Mouse (Mus musculus) c-Kit-negative CD71-positive TER-119-positive erythroid progenitor cells, embryonic 14.5 days (primary cell): ENCODE data around the gene Ppp2r5a.

Source experiments
- DNase-seq: peaks from one replicate; pipeline ENCODE4 v3.0.0-alpha.2; 2013; ENCODE audit warnings: low read depth, low spot score

Ppp2r5a gene

GRCm38 (mm10) chr1:191418936-191419335 lies 15.9 kb upstream of the Ppp2r5a start:
- no peak for DNase-seq

GRCm38 (mm10) chr1:191417111-191417510 lies 14.0 kb upstream of the Ppp2r5a start:
- DNase-seq: no peak

- no peak for DNase-seq
Observed at GRCm38 (mm10) chr1:191416611-191417010, 13.5 kb upstream of the Ppp2r5a start.

DNA sequence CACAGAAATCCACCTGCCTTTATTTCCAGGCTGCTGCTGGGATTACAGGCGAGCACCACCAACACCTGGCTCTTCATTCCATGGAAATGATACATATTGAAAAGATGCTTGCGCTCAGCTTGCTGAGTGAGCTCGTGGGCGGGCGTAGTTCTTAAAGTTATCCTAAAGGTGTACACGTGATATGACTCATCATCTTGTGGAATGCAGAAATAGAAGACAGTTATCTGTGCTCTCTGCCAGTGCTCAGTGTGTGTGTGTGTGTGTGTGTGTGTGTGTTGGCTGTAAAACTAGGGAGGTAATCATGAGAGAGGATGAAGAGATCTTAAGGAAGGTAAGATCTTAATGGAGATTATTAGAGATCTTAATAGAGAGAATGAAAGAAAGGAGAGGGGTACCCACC lies 11.4 kb upstream of the Ppp2r5a start:
- no peak for DNase-seq

GRCm38 (mm10) chr1:191413691-191414415 lies 10.8 kb upstream of the Ppp2r5a start:
- DNase-seq: no peak

DNA sequence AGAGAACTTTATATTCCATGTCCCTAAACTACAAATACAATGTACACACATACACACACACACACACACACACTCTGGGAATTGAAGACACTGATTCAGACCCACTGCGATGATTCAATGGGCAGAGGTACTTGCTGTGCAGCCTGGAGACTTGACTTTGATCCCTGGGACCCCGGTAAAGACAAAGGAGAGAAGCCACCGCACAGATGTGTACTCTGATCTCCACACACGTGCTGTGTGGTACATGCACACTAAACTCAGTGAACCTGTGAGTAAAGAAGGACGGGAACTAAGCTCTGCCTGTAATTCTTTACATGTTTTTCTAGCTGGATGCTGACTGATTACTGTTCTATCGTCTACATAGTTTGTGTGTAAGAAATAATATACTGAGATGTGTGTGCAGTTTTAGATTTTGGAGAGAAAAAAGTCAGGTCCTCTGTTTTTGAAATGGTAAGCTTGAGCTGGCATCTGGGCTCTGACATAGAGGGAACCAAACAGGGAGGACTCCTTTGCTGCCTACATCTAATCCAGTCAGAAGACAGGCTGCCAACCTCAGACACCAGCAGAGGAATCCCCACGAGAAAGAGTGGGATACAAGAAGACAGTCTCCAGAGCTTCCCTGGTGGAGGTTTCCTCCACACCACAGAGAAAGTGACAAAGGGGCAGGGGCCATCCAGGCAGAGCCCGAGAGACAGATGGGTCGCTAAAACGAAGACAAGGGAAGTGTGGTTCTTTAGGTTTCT lies 7.4 kb upstream of the Ppp2r5a start:
- no peak for DNase-seq

GRCm38 (mm10) chr1:191407246-191407645 lies 4.2 kb upstream of the Ppp2r5a start:
- no peak for DNase-seq

- DNase-seq: no peak
Observed at GRCm38 (mm10) chr1:191406516-191406915, 3.4 kb upstream of the Ppp2r5a start.

- DNase-seq: no peak
Observed at GRCm38 (mm10) chr1:191404721-191405329, 1.8 kb upstream of the Ppp2r5a start.

DNA sequence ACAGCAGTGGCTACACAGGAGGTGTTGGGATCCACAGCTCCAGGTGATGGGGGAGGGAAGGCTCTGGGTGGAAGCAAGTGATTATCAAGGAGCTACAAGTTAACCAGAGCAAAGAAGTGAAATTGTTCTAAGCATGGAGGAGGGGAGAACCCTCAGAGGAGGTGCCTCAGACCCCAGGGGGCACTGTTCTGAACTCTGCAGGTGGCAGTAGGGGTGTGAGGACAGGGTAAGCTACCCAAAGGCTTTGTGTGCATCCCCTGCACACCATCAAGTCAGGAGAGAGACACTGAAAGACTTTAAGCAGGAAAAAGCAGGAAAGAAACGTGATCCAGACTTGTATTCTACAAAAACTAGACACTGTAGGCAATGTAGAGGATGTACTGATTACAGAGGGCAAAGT lies 1.2 kb upstream of the Ppp2r5a start:
- no peak for DNase-seq

DNA sequence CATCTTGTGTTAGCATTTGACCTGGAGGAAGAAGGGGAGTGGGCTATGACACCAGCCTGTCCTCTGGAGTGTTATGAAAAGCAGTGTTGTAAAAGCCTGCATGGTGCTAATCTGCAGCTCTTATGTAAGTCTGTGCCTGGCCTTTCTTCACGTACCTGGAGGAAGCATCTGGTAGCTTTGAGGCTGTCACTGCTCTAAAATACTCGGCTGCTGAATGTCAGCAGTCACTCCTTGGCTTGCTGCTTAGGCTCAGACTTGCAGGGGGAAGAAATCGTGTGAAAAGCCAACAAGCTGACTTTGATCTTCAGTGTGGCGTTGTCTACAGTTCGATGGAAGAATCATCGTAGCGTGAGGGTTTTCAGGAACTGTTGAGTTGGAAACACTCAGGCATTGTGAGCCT lies 566 bp downstream of the Ppp2r5a start:
- DNase-seq: no peak

GRCm38 (mm10) chr1:191396897-191397849 lies 5.9 kb downstream of the Ppp2r5a start:
- peak; percentile 99 for DNase-seq

- DNase-seq: peak; percentile 56
Observed at GRCm38 (mm10) chr1:191396446-191396845, 6.6 kb downstream of the Ppp2r5a start.

DNA sequence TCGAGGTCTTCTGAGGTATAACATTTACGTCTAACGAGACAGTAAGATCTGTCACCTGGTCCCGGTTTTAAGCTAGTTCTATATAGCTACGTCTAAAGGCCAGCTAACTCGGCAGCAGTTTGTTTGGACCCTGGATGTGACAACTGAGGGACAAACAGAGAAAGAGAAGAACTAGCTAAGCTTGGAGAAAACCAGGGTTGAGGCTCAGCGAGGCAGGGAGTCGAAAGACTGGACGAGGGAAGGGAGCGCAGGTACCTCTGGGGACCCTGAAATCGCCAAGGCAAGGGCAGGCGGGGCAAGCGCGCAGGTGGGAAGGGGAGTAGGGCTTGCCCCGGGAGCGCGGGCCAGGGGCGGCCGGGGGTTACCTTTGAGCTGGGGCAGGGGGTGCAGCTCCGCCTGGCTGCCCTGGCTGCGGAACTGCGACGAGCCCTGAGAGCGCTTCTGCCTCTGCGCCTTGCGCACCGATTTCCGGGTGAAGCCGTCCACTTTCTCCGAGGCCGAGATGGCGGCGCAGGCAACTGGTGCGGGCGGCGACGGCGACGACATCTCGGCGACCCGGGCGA lies 7.1 kb downstream of the Ppp2r5a start:
- DNase-seq: peak; percentile 36

GRCm38 (mm10) chr1:191395200-191395599 lies 7.9 kb downstream of the Ppp2r5a start:
- DNase-seq: no peak

DNA sequence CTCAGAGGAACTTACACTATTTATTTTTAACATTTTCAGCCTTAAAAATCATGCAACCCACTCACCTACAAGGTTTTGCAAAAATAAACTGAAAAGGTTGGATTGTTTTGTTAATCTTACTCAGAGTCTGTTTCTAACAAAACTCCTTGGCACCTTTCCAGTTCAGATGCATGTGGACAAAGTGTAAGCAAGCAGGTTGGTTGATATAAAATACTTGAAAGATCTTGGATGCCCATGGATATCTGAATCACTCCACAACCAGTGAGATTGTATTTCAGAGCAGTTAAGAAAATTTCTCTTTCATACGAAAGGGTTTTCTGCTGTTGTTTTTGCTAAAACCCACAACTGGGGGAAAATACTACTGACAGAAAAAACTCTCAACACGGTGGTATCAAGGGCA lies 8.9 kb downstream of the Ppp2r5a start:
- DNase-seq: no peak

DNA sequence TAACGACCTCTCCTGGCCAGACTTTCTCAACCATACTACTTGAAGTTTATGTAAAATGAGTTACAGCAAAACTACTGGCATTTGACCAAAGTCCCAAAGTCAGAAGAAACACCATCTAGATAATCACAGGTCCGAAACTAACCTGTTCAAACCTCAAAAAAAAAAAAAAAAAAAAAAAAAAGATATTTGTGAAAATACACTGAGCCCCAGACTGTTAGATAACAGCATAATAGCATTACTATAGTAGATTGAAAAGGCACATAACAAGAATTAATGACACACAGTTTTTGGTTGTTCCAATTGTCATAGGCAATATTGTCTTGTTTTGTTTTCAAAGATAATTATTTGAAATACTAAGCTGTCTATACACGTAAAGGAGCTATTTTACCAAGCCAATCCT lies 9.5 kb downstream of the Ppp2r5a start:
- DNase-seq: no peak

- DNase-seq: no peak
Observed at GRCm38 (mm10) chr1:191391311-191391710, 11.8 kb downstream of the Ppp2r5a start.

DNA sequence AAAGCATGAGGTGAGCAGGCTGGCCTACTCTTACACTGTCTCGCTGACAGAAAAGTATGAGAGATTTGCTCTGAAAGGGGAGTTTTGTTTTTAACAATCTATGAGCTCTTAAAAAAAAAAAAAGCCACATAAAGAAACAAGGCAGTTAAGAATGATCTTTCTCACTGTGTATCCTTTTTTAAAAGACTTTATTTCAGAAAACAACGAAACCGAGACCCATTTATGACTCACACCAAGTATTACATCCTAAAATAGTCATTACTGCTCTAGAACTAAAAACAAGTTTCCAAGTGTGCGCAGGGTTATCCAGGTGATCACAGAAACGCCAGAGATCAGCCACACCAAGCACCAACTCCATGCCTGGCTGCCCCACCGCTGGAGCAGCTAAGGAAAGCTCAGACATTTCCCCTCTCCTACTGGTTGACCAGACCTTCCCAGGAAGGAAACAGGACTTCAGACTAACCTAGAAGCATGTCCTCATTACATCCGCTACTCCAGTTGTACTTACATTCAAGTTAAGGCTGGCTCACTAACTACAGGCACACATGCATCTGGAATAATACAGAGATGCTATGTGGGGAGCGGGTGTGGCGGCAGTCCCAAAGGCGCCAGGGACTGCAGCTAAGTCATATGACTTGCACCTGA lies 18.2 kb downstream of the Ppp2r5a start:
- DNase-seq: no peak

GRCm38 (mm10) chr1:191381955-191382736 lies 20.9 kb downstream of the Ppp2r5a start:
- no peak for DNase-seq
